Mouse (Mus musculus) CH12.LX (cell line): Measurements from ENCODE around the gene Cbx4. TPM values are rescaled to one million over a fixed set of nuclear protein-coding genes. Genes with fewer than 3 reads are reported as not detected.
A peak's percentile ranks its signal among the peaks of the same experiment; 100 is the strongest.

Source experiments
- DNase-seq: peaks from one replicate; pipeline ENCODE4 v3.0.0-alpha.2; 2013; ENCODE audit errors: extremely low read depth
- H3K27ac ChIP-seq: 2 replicates; pipeline ENCODE4 v1.5.1; 2012; ENCODE audit warnings: low read depth, mild to moderate bottlenecking, control low read depth, moderate library complexity; ENCODE audit not compliant: insufficient read depth
- H3K27me3 ChIP-seq: replicated peaks from 2 replicates; pipeline ENCODE3; 2012; ENCODE audit warnings: inconsistent platforms
- H3K36me3 ChIP-seq, 2 experiments: replicated peaks in 1 of 2; 2 replicates each; pipeline versions ENCODE3 to v1.6.1; 2012; ENCODE audit warnings: inconsistent platforms in 1 of 2, low read length in 1 of 2, mild to moderate bottlenecking in 1 of 2, mixed read lengths in 1 of 2, moderate library complexity in 1 of 2; ENCODE audit not compliant: control insufficient read depth in 1 of 2, insufficient read depth in 1 of 2
- H3K4me1 ChIP-seq, 2 experiments: 2 replicates each; pipeline ENCODE4 v1.6.1; 2012; ENCODE audit warnings: inconsistent platforms in 1 of 2, moderate library complexity in 1 of 2; ENCODE audit not compliant: insufficient read depth in 2 of 2, control insufficient read depth in 1 of 2
- H3K4me2 ChIP-seq: 2 replicates; pipeline ENCODE4 v1.6.1; 2012; ENCODE audit warnings: low read depth, mild to moderate bottlenecking, control low read depth; ENCODE audit not compliant: poor library complexity, insufficient read depth, severe bottlenecking
- H3K4me3 ChIP-seq, 3 experiments: fragments of 150-350 bp in 1 of 3; sonication (generic) in 1 of 3; replicated peaks in 1 of 3; 2 replicates each; pipeline versions ENCODE3 to v1.5.1; 2011 to 2012; ENCODE audit warnings: low read depth in 2 of 3, low read length in 2 of 3, mild to moderate bottlenecking in 2 of 3, moderate library complexity in 2 of 3, control low read depth in 1 of 3, improper control_type of control experiment in 1 of 3, inconsistent platforms in 1 of 3, mixed read lengths in 1 of 3; ENCODE audit not compliant: poor library complexity in 1 of 3
- H3K79me2 ChIP-seq: replicated peaks from 2 replicates; pipeline ENCODE4 v1.6.1; 2012; ENCODE audit warnings: mild to moderate bottlenecking, moderate library complexity; ENCODE audit not compliant: control insufficient read depth, poor library complexity, insufficient read depth, severe bottlenecking; ENCODE audit errors: extremely low read depth
- H3K9ac ChIP-seq: 2 replicates; pipeline ENCODE4 v1.6.1; 2012; ENCODE audit warnings: low read depth, mild to moderate bottlenecking, control low read depth, moderate library complexity; ENCODE audit not compliant: insufficient read depth
- H3K9me3 ChIP-seq: replicated peaks from 2 replicates; pipeline ENCODE3; 2012; ENCODE audit warnings: low read length, inconsistent platforms, mixed read lengths
- BHLHE40 ChIP-seq: IDR thresholded peaks from 2 replicates; pipeline ENCODE4 v1.6.1; 2011; ENCODE audit warnings: mild to moderate bottlenecking, low read depth, low read length, improper control_type of control experiment
- CHD1 ChIP-seq: IDR thresholded peaks from 2 replicates; pipeline ENCODE4 v1.6.1; 2012; ENCODE audit warnings: low read depth, low read length, improper control_type of control experiment, inconsistent platforms
- CHD2 ChIP-seq: IDR thresholded peaks from 2 replicates; pipeline ENCODE4 v1.6.1; 2011; ENCODE audit warnings: low read length, improper control_type of control experiment
- CTCF ChIP-seq, 2 experiments: IDR thresholded peaks in 1 of 2; conservative IDR thresholded peaks in 1 of 2; 2 replicates each; pipeline ENCODE4 v1.5.1; 2011 to 2012; ENCODE audit warnings: low read depth in 2 of 2, low read length in 2 of 2, improper control_type of control experiment in 1 of 2, inconsistent platforms in 1 of 2, mild to moderate bottlenecking in 1 of 2, moderate library complexity in 1 of 2
- E2F4 ChIP-seq: IDR thresholded peaks from 2 replicates; pipeline ENCODE4 v1.6.1; 2011; ENCODE audit warnings: low read depth, low read length, improper control_type of control experiment; ENCODE audit not compliant: insufficient replicate concordance
- ELF1 ChIP-seq: IDR thresholded peaks from 2 replicates; pipeline ENCODE4 v1.6.1; 2014; ENCODE audit warnings: low read depth, mild to moderate bottlenecking, inconsistent platforms, low read length, improper control_type of control experiment
- EP300 ChIP-seq: IDR thresholded peaks from 2 replicates; pipeline ENCODE4 v1.6.1; 2011; ENCODE audit warnings: low read length, improper control_type of control experiment
- ETS1 ChIP-seq: conservative IDR thresholded peaks from 2 replicates; pipeline ENCODE4 v1.6.1; 2012; ENCODE audit warnings: low read depth, mild to moderate bottlenecking, inconsistent platforms, low read length, improper control_type of control experiment, moderate library complexity
- GABPA ChIP-seq: IDR thresholded peaks from 2 replicates; pipeline ENCODE4 v1.6.1; 2012; ENCODE audit warnings: low read depth, low read length, improper control_type of control experiment, inconsistent platforms; ENCODE audit not compliant: insufficient replicate concordance
- IRF4 ChIP-seq: IDR thresholded peaks from 2 replicates; pipeline ENCODE4 v1.6.1; 2014; ENCODE audit warnings: low read depth, mild to moderate bottlenecking, inconsistent platforms, low read length, improper control_type of control experiment
- JUN ChIP-seq: IDR thresholded peaks from 2 replicates; pipeline ENCODE4 v1.6.1; 2011; ENCODE audit warnings: low read depth, mild to moderate bottlenecking, low read length, improper control_type of control experiment, moderate library complexity; ENCODE audit not compliant: insufficient read depth
- JUND ChIP-seq: conservative IDR thresholded peaks from 2 replicates; pipeline ENCODE4 v1.6.1; 2011; ENCODE audit warnings: low read depth, low read length, improper control_type of control experiment
- KAT2A ChIP-seq: IDR thresholded peaks from 2 replicates; pipeline ENCODE4 v1.6.1; 2012; ENCODE audit warnings: low read length, improper control_type of control experiment, inconsistent platforms; ENCODE audit not compliant: insufficient replicate concordance
- MAFK ChIP-seq: IDR thresholded peaks from 2 replicates; pipeline ENCODE4 v1.6.1; 2011; ENCODE audit warnings: low read length, improper control_type of control experiment; ENCODE audit not compliant: insufficient replicate concordance
- MAX ChIP-seq: IDR thresholded peaks from 2 replicates; pipeline ENCODE4 v1.6.1; 2011; ENCODE audit warnings: low read length, improper control_type of control experiment
- MAZ ChIP-seq: IDR thresholded peaks from 2 replicates; pipeline ENCODE4 v1.6.1; 2012; ENCODE audit warnings: low read depth, mild to moderate bottlenecking, inconsistent platforms, low read length, improper control_type of control experiment, moderate library complexity
- MEF2A ChIP-seq: IDR thresholded peaks from 2 replicates; pipeline ENCODE4 v1.6.1; 2014; ENCODE audit warnings: low read depth, mild to moderate bottlenecking, inconsistent platforms, low read length, improper control_type of control experiment, borderline replicate concordance
- MYC ChIP-seq: IDR thresholded peaks from 2 replicates; pipeline ENCODE4 v1.6.1; 2011; ENCODE audit warnings: low read depth, mild to moderate bottlenecking, improper control_type of control experiment, low read length
- NELFE ChIP-seq: IDR thresholded peaks from 2 replicates; pipeline ENCODE4 v1.6.1; 2011; ENCODE audit warnings: low read depth, low read length, improper control_type of control experiment
- NRF1 ChIP-seq: IDR thresholded peaks from 2 replicates; pipeline ENCODE4 v1.6.1; 2014; ENCODE audit warnings: low read depth, mild to moderate bottlenecking, inconsistent platforms, low read length, improper control_type of control experiment, moderate library complexity
- POLR2A ChIP-seq: IDR thresholded peaks from 2 replicates; pipeline ENCODE4 v1.6.1; 2011; ENCODE audit warnings: low read depth, mild to moderate bottlenecking, improper control_type of control experiment, low read length
- POLR2AphosphoS2 ChIP-seq: IDR thresholded peaks from 2 replicates; pipeline ENCODE4 v1.6.1; 2011; ENCODE audit warnings: low read depth, low read length, improper control_type of control experiment
- RAD21 ChIP-seq: IDR thresholded peaks from 2 replicates; pipeline ENCODE4 v1.6.1; 2011; ENCODE audit warnings: low read depth, mild to moderate bottlenecking, low read length, improper control_type of control experiment, moderate library complexity
- RCOR1 ChIP-seq: conservative IDR thresholded peaks from 2 replicates; pipeline ENCODE4 v1.6.1; 2012; ENCODE audit warnings: low read depth, mild to moderate bottlenecking, inconsistent platforms, low read length, improper control_type of control experiment
- SIN3A ChIP-seq: IDR thresholded peaks from 2 replicates; pipeline ENCODE4 v1.6.1; 2012; ENCODE audit warnings: low read length, improper control_type of control experiment, inconsistent platforms
- TCF12 ChIP-seq: IDR thresholded peaks from 2 replicates; pipeline ENCODE4 v1.6.1; 2014; ENCODE audit warnings: low read depth, mild to moderate bottlenecking, inconsistent platforms, low read length, improper control_type of control experiment
- USF1 ChIP-seq: IDR thresholded peaks from 2 replicates; pipeline ENCODE4 v1.6.1; 2014; ENCODE audit warnings: low read depth, mild to moderate bottlenecking, inconsistent platforms, low read length, improper control_type of control experiment
- ZC3H11A ChIP-seq: IDR thresholded peaks from 2 replicates; pipeline ENCODE4 v1.6.1; 2012; ENCODE audit warnings: low read depth, mild to moderate bottlenecking, inconsistent platforms, low read length, improper control_type of control experiment
- ZKSCAN1 ChIP-seq: IDR thresholded peaks from 2 replicates; pipeline ENCODE4 v1.6.1; 2012; ENCODE audit warnings: low read depth, inconsistent platforms, low read length, improper control_type of control experiment, borderline replicate concordance
- ZNF384 ChIP-seq: IDR thresholded peaks from 2 replicates; pipeline ENCODE4 v1.6.1; 2012; ENCODE audit warnings: low read depth, low read length, improper control_type of control experiment, inconsistent platforms
- dilution Hi-C: fragments of 300-500 bp; cut with MboI; formaldehyde crosslinking; loops from 2 replicates; pipeline ENCODE4 v1.14.3; 2020; ENCODE audit warnings: low sequenced_read_pairs; ENCODE audit not compliant: extremely low pct_unique_long_range_greater_than_20kb, extremely low pct_ligation_motif_present
- in situ Hi-C: fragments of 300-500 bp; cut with MboI; formaldehyde crosslinking; loops from 3 replicates; pipeline ENCODE4 v1.14.3; 2019; ENCODE audit warnings: low sequenced_read_pairs, low pct_ligation_motif_present, low pct_unique_long_range_greater_than_20kb, mixed read lengths
- polyA plus RNA-seq: library from polyadenylated mRNA; unstranded; fragments of >175 nt; gene quantifications from 2 replicates; pipeline ENCODE4 v1.2.1, GENCODE M21; 2012; ENCODE audit warnings: low read depth; ENCODE audit not compliant: insufficient read length
- total RNA-seq, 2 experiments: library from RNA; depleted of rRNA; stranded (reverse); fragments of 300-350 nt in 1 of 2; fragments of >200 nt in 1 of 2; gene quantifications; 2 replicates each; pipeline ENCODE4 v1.2.3; 2012 to 2014

Cbx4 gene
- total and polyA plus RNA-seq, 3 experiments, result 15.0 to 40.4 (median 26.0) TPM

- Histone ChIP-seq H3K4me2 (peak overlapping the region; percentile 50), H3K9ac (peak overlapping the region; percentile 64; the same call in 1 of the 2 replicates), H3K4me1 (peaks cover 25 to 51% of the 10 kb centered on the region in 2 experiments), H3K27me3 (peaks cover 96% of the 10 kb centered on the region)
- in situ Hi-C loops, result no loop called here
- TF ChIP-seq ELF1 (no peak), ZC3H11A (no peak), JUN (no peak), POLR2A (no peak), ETS1 (no peak)
- TF ChIP-seq, all 38 proteins: peak for 0
- dilution Hi-C loops, result no loop called here
- no peak for DNase-seq
- H3K79me2 ChIP-seq, result no peaks in the 10 kb centered on the region
- no peak overlapping the region for H3K27ac ChIP-seq
- H3K36me3 ChIP-seq, result no peaks in the 10 kb centered on the region
- H3K4me3 ChIP-seq, result peak overlapping the region in 1 of 3 experiments; percentile 42
- peaks cover 44% of the 10 kb centered on the region for H3K9me3 ChIP-seq
These were observed 28.7 kb downstream of the Cbx4 start for GRCm38 (mm10) chr11:119057291-119057690.

- dilution Hi-C loops, result no loop called here
- H3K9ac ChIP-seq, result peak overlapping the region; percentile 64
- no peak for TF ChIP-seq SIN3A
- TF ChIP-seq JUND, result no peak
- no peak for TF ChIP-seq MYC
- peak; percentile 7; the same call in 1 of the 2 replicates for TF ChIP-seq IRF4
- no peak for TF ChIP-seq POLR2AphosphoS2
- no peak for TF ChIP-seq KAT2A
- no peak for TF ChIP-seq RAD21
- TF ChIP-seq CHD2, result peak; percentile 84
- TF ChIP-seq ETS1, result no peak
- TF ChIP-seq CHD1, result no peak
- no peak for TF ChIP-seq EP300
- TF ChIP-seq CTCF (conservative IDR thresholded peaks at IDR 0.05 in 1 of 2, IDR thresholded peaks at IDR 0.05 in 1 of 2; ENCODE audit: low read depth in 2 of 2, low read length in 2 of 2), result no peak
- TF ChIP-seq ELF1, result no peak
- TF ChIP-seq NELFE, result no peak
- TF ChIP-seq POLR2A, result peak; percentile 49
- TF ChIP-seq BHLHE40, result 0 out of 2 replicates have a peak, but pooled peaks have one; percentile 29
- TF ChIP-seq ZNF384, result no peak
- TF ChIP-seq ZC3H11A, result no peak
- peak; percentile 60; the same call in 1 of the 2 replicates for TF ChIP-seq MAX
- TF ChIP-seq GABPA, result no peak
- TF ChIP-seq MAFK, result no peak
- TF ChIP-seq TCF12, result peak; percentile 28
- TF ChIP-seq RCOR1, result no peak
- no peak for TF ChIP-seq MEF2A
- no peak for TF ChIP-seq ZKSCAN1
- TF ChIP-seq E2F4, result no peak
- no peak for TF ChIP-seq USF1
- TF ChIP-seq NRF1, result peak; percentile 50; the same call in 1 of the 2 replicates
- TF ChIP-seq MAZ, result no peak
These were observed 29.5 kb downstream of the Cbx4 start for GRCm38 (mm10) chr11:119056301-119057211.

More at GRCm38 (mm10) chr11:119056301-119057211, 29.5 kb downstream of the Cbx4 start:
- peak overlapping the region; percentile 6; the same call in 1 of the 2 replicates for H3K27ac ChIP-seq
- peaks cover 28 to 57% of the 10 kb centered on the region in 2 experiments for H3K4me1 ChIP-seq
- DNase-seq, result no peak
- no peaks in the 10 kb centered on the region for H3K36me3 ChIP-seq
- peak overlapping the region; percentile 42 to 65 (median 50) for H3K4me3 ChIP-seq
- no peaks in the 10 kb centered on the region for H3K79me2 ChIP-seq
- peaks cover 96% of the 10 kb centered on the region for H3K27me3 ChIP-seq
- in situ Hi-C loops, result no loop called here
- H3K9me3 ChIP-seq, result peaks cover 37% of the 10 kb centered on the region
- peak overlapping the region; percentile 50 for H3K4me2 ChIP-seq
